Mouse (Mus musculus): ENCODE data around the gene Prkch. TPM values are rescaled to one million over a fixed set of nuclear protein-coding genes. Genes with fewer than 3 reads are reported as not detected.

The Prkch gene
- polyA plus RNA-seq, 1 experiment from 2014 or later = 11.2 TPM

- H3K36me3 ChIP-seq (ENCODE audit: insufficient read depth, low read length) = no peaks in the 10 kb centered on the region
- H3K27me3 ChIP-seq (ENCODE audit: insufficient read depth, low read length) = no peaks in the 10 kb centered on the region
- DNase-seq (ENCODE audit: low spot score) (no peak), ATAC-seq (replicated peaks; ENCODE audit: low FRiP score, low read depth) (no peak)
- no peak overlapping the region for H3K4me2 ChIP-seq (ENCODE audit: low read length)
- no peak overlapping the region for H3K9ac ChIP-seq (ENCODE audit: low read depth, low read length)
- 84% methylated on average over 9 of the region's 9 CpGs for WGBS
- H3K9me3 ChIP-seq (replicated peaks; ENCODE audit: low read length) = no peaks in the 10 kb centered on the region
- H3K4me1 ChIP-seq (replicated peaks; ENCODE audit: insufficient read depth, low read length) = no peaks in the 10 kb centered on the region
- H3K27ac ChIP-seq = no peak overlapping the region
- no peak overlapping the region for H3K4me3 ChIP-seq (replicated peaks; ENCODE audit: low read depth, low read length)
- TF ChIP-seq CTCF (IDR thresholded peaks at IDR 0.05; ENCODE audit: low read depth) = no peak
These were observed 141.4 kb downstream of the Prkch start for GRCm38 (mm10) chr12:73725825-73726604.

DNA sequence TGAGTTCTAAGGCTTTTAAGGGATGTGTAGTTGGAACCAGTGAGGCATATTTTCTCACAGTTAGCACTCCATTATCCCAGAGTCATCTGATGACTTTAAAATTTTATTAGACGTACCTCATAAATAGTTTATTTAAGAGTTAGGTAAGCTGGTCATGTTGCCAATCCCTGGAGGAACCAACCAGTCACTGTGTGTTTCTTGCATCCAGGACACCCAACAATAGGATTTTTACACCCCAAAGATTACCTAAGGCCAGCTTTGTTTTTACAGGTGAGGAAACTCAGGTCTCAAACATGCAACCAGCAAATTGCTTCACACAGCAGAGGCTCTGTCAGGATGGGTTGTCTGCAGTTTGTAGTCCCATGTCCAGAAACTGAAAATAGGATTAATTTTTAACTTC is 142.4 kb downstream of the Prkch start:
- Histone ChIP-seq H3K4me2 (ENCODE audit: low read length) (no peak overlapping the region), H3K27ac (no peak overlapping the region), H3K36me3 (ENCODE audit: insufficient read depth, low read length) (no peaks in the 10 kb centered on the region), H3K4me1 (replicated peaks; ENCODE audit: insufficient read depth, low read length) (no peaks in the 10 kb centered on the region), H3K27me3 (ENCODE audit: insufficient read depth, low read length) (no peaks in the 10 kb centered on the region), H3K9me3 (replicated peaks; ENCODE audit: low read length) (no peaks in the 10 kb centered on the region), H3K4me3 (replicated peaks; ENCODE audit: low read depth, low read length) (no peak overlapping the region), H3K9ac (ENCODE audit: low read depth, low read length) (no peak overlapping the region)
- no peak for TF ChIP-seq CTCF (IDR thresholded peaks at IDR 0.05; ENCODE audit: low read depth)
- WGBS = 86% methylated on average over 1 of the region's 1 CpGs
- ATAC-seq (replicated peaks; ENCODE audit: low FRiP score, low read depth) = no peak
- DNase-seq (ENCODE audit: low spot score) = no peak

GRCm38 (mm10) chr12:73730603-73731002 is 146.0 kb downstream of the Prkch start:
- Histone ChIP-seq H3K4me3 (replicated peaks; ENCODE audit: low read depth, low read length) (no peak overlapping the region), H3K36me3 (ENCODE audit: insufficient read depth, low read length) (no peaks in the 10 kb centered on the region), H3K4me2 (ENCODE audit: low read length) (no peak overlapping the region), H3K27ac (no peak overlapping the region), H3K27me3 (ENCODE audit: insufficient read depth, low read length) (no peaks in the 10 kb centered on the region), H3K9me3 (replicated peaks; ENCODE audit: low read length) (no peaks in the 10 kb centered on the region), H3K9ac (ENCODE audit: low read depth, low read length) (no peak overlapping the region), H3K4me1 (replicated peaks; ENCODE audit: insufficient read depth, low read length) (no peaks in the 10 kb centered on the region)
- DNase-seq (ENCODE audit: low spot score) = no peak
- 23% methylated on average over 4 of the region's 4 CpGs for WGBS
- ATAC-seq (replicated peaks; ENCODE audit: low FRiP score, low read depth) = no peak
- TF ChIP-seq CTCF (IDR thresholded peaks at IDR 0.05; ENCODE audit: low read depth) = no peak

DNA sequence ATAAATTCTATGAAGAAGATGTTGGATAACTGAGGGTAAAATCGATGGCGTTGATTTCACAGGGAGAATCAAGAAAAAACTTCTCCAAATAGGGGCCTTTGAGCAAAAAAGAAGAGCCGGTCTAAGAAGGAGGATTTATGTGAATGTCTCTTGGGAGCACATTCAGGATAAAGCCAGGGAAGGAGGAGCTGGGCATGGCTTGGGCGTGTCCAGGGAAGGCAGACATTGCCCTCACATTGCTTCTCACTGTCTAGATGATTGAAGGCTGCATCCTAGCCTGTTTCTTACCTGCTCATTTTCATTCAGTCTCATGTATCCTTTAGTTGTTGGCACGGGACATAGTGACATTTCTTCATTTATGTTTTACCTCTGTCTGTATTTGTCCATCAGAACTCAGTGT is 146.5 kb downstream of the Prkch start:
- H3K9me3 ChIP-seq (replicated peaks; ENCODE audit: low read length) = no peaks in the 10 kb centered on the region
- no peaks in the 10 kb centered on the region for H3K36me3 ChIP-seq (ENCODE audit: insufficient read depth, low read length)
- no peaks in the 10 kb centered on the region for H3K4me1 ChIP-seq (replicated peaks; ENCODE audit: insufficient read depth, low read length)
- no peak overlapping the region for H3K27ac ChIP-seq
- H3K4me2 ChIP-seq (ENCODE audit: low read length) = no peak overlapping the region
- H3K9ac ChIP-seq (ENCODE audit: low read depth, low read length) = no peak overlapping the region
- H3K4me3 ChIP-seq (replicated peaks; ENCODE audit: low read depth, low read length) = no peak overlapping the region
- ATAC-seq (replicated peaks; ENCODE audit: low FRiP score, low read depth) (no peak), DNase-seq (ENCODE audit: low spot score) (no peak)
- H3K27me3 ChIP-seq (ENCODE audit: insufficient read depth, low read length) = no peaks in the 10 kb centered on the region
- 67% methylated on average over 5 of the region's 5 CpGs for WGBS
- no peak for TF ChIP-seq CTCF (IDR thresholded peaks at IDR 0.05; ENCODE audit: low read depth)

GRCm38 (mm10) chr12:73731848-73732540 is 147.4 kb downstream of the Prkch start:
- Histone ChIP-seq H3K4me2 (ENCODE audit: low read length) (no peak overlapping the region), H3K9ac (ENCODE audit: low read depth, low read length) (no peak overlapping the region), H3K9me3 (replicated peaks; ENCODE audit: low read length) (no peaks in the 10 kb centered on the region), H3K4me1 (replicated peaks; ENCODE audit: insufficient read depth, low read length) (no peaks in the 10 kb centered on the region), H3K27ac (no peak overlapping the region), H3K4me3 (replicated peaks; ENCODE audit: low read depth, low read length) (no peak overlapping the region), H3K27me3 (ENCODE audit: insufficient read depth, low read length) (no peaks in the 10 kb centered on the region), H3K36me3 (ENCODE audit: insufficient read depth, low read length) (no peaks in the 10 kb centered on the region)
- DNase-seq (ENCODE audit: low spot score) (no peak), ATAC-seq (replicated peaks; ENCODE audit: low FRiP score, low read depth) (no peak)
- 65% methylated on average over 17 of the region's 17 CpGs for WGBS
- TF ChIP-seq CTCF (IDR thresholded peaks at IDR 0.05; ENCODE audit: low read depth) = no peak

- Histone ChIP-seq H3K27me3 (ENCODE audit: insufficient read depth, low read length) (no peaks in the 10 kb centered on the region), H3K9ac (ENCODE audit: low read depth, low read length) (no peak overlapping the region), H3K9me3 (replicated peaks; ENCODE audit: low read length) (no peaks in the 10 kb centered on the region), H3K27ac (no peak overlapping the region), H3K4me2 (ENCODE audit: low read length) (no peak overlapping the region), H3K4me3 (replicated peaks; ENCODE audit: low read depth, low read length) (no peak overlapping the region), H3K36me3 (ENCODE audit: insufficient read depth, low read length) (no peaks in the 10 kb centered on the region), H3K4me1 (replicated peaks; ENCODE audit: insufficient read depth, low read length) (no peaks in the 10 kb centered on the region)
- 52% methylated on average over 7 of the region's 7 CpGs for WGBS
- ATAC-seq (replicated peaks; ENCODE audit: low FRiP score, low read depth) (no peak), DNase-seq (ENCODE audit: low spot score) (no peak)
- no peak for TF ChIP-seq CTCF (IDR thresholded peaks at IDR 0.05; ENCODE audit: low read depth)
These were observed 148.3 kb downstream of the Prkch start for GRCm38 (mm10) chr12:73732862-73733261.

Data from kidney, postnatal 0 days (tissue).